Mouse (Mus musculus) liver, embryonic 14.5 days (tissue): Measurements from ENCODE around the gene Icam5. TPM values are rescaled to one million over a fixed set of nuclear protein-coding genes. Genes with fewer than 3 reads are reported as not detected.
"Not testable (repeated sequence)": the region's sequence is repeated elsewhere in the genome, so short reads cannot be mapped to it uniquely, and the experiment has no call there.

Experiments
- ATAC-seq: fragments of 200-750 bp; cut with Nextera tagmentation; 2 replicates; pipeline ENCODE4 v1.8.0; 2017; ENCODE audit warnings: moderate number of reproducible peaks, mild to moderate bottlenecking, moderate library complexity; ENCODE audit not compliant: insufficient read depth
- DNase-seq, 3 experiments: peaks; one replicate each; pipeline ENCODE4 v3.0.0-alpha.2; 2012 to 2013; ENCODE audit warnings: low read depth in 3 of 3, low spot score in 3 of 3
- H3K27ac ChIP-seq: fragments of 300-500 bp; sonication (generic); 2 replicates; pipeline ENCODE4 v1.5.1; 2014; ENCODE audit warnings: moderate library complexity, mild to moderate bottlenecking, control low read depth, inconsistent platforms
- H3K27me3 ChIP-seq: fragments of 300-500 bp; sonication (generic); 2 replicates; pipeline ENCODE4 v1.6.1; 2014; ENCODE audit warnings: mild to moderate bottlenecking, low read length, moderate library complexity; ENCODE audit not compliant: control insufficient read depth, insufficient read depth
- H3K36me3 ChIP-seq: fragments of 300-500 bp; sonication (generic); replicated peaks from 2 replicates; pipeline ENCODE4 v1.6.1; 2014; ENCODE audit warnings: low read depth; ENCODE audit not compliant: control insufficient read depth, insufficient read depth
- H3K4me1 ChIP-seq, 2 experiments: fragments of 200-500 bp in 1 of 2; fragments of 300-500 bp in 1 of 2; sonication (generic) in 1 of 2; replicated peaks; 2 replicates each; pipeline ENCODE4 v1.6.1; 2012 to 2014; ENCODE audit warnings: antibody characterized with exemption in 1 of 2, inconsistent platforms in 1 of 2, low read length in 1 of 2; ENCODE audit not compliant: control insufficient read depth in 2 of 2, insufficient read depth in 2 of 2
- H3K4me2 ChIP-seq: fragments of 300-500 bp; sonication (generic); 2 replicates; pipeline ENCODE4 v1.6.1; 2014; ENCODE audit warnings: low read depth, mild to moderate bottlenecking, control low read depth, moderate library complexity
- H3K4me3 ChIP-seq, 2 experiments: fragments of 200-500 bp in 1 of 2; fragments of 300-500 bp in 1 of 2; sonication (generic) in 1 of 2; 2 replicates each; pipeline ENCODE4 v1.5.1; 2012 to 2014; ENCODE audit warnings: low read depth in 2 of 2, low read length in 2 of 2, mild to moderate bottlenecking in 2 of 2, control low read depth in 1 of 2, inconsistent platforms in 1 of 2, moderate library complexity in 1 of 2; ENCODE audit not compliant: insufficient read depth in 1 of 2
- H3K9ac ChIP-seq: fragments of 300-500 bp; sonication (generic); replicated peaks from 2 replicates; pipeline ENCODE4 v1.6.1; 2014; ENCODE audit warnings: mild to moderate bottlenecking, control low read depth, moderate library complexity
- H3K9me3 ChIP-seq: fragments of 300-500 bp; sonication (generic); 2 replicates; pipeline ENCODE4 v1.6.1; 2016; ENCODE audit warnings: low read length, mixed read lengths; ENCODE audit not compliant: control insufficient read depth
- CTCF ChIP-seq: IDR thresholded peaks from 2 replicates; pipeline ENCODE4 v1.5.1; 2016; ENCODE audit warnings: antibody characterized with exemption, low read depth, control low read depth
- EP300 ChIP-seq: IDR thresholded peaks from 2 replicates; pipeline ENCODE4 v1.6.1; 2016; ENCODE audit warnings: antibody characterized with exemption, low read depth
- WGBS: fragments of 180-500 bp; shearing (Covaris S2); extraction: QIAGEN DNeasy Blood & Tissue Kit; methylation state at CpG from one replicate; pipeline ENCODE4 v1.1.7; 2014; ENCODE audit not compliant: insufficient replicate concordance; 5-methylcytosine and 5-hydroxymethylcytosine counted together
- polyA plus RNA-seq, 2 experiments: library from polyadenylated mRNA; depleted of rRNA in 1 of 2; stranded (reverse) in 1 of 2; unstranded in 1 of 2; fragments of >200 nt; fragmentation: Nextera tagmentation in 1 of 2; extraction: Ambion mirVana in 1 of 2; gene quantifications; 2 replicates each; pipeline versions ENCODE4 v1.2.1 to v1.2.3; 2012 to 2014

Icam5 gene
- polyA plus RNA-seq, 2 experiments: 0.28 to 0.87 TPM

- H3K9me3 ChIP-seq: no peaks in the 10 kb centered on the region
- WGBS: 19% methylated on average over 3 of the region's 3 CpGs
- TF ChIP-seq CTCF (no peak), EP300 (peak; percentile 34; the same call in 1 of the 2 replicates)
- no peak for DNase-seq
- H3K27me3 ChIP-seq: peaks cover 41% of the 10 kb centered on the region
- no peaks in the 10 kb centered on the region for H3K36me3 ChIP-seq
- peak overlapping the region; percentile 20; the same call in 1 of the 2 replicates for H3K27ac ChIP-seq
- H3K4me3 ChIP-seq: no peak overlapping the region
- no peak overlapping the region for H3K9ac ChIP-seq
- H3K4me1 ChIP-seq: peaks cover 12 to 15% of the 10 kb centered on the region in 2 experiments
- peak overlapping the region; percentile 30 for H3K4me2 ChIP-seq
- ATAC-seq: peak; percentile 73
Observed at GRCm38 (mm10) chr9:21039779-21040178, 7.9 kb downstream of the Icam5 start.

- DNase-seq (no peak), ATAC-seq (no peak)
- no peak overlapping the region for H3K9ac ChIP-seq
- no peak overlapping the region for H3K4me2 ChIP-seq
- H3K36me3 ChIP-seq: no peaks in the 10 kb centered on the region
- no peak overlapping the region for H3K4me3 ChIP-seq
- peaks cover 26% of the 10 kb centered on the region for H3K27me3 ChIP-seq
- no peaks in the 10 kb centered on the region for H3K9me3 ChIP-seq
- no peak overlapping the region for H3K27ac ChIP-seq
- WGBS: 26% methylated on average over 4 of the region's 4 CpGs
- peaks cover 12 to 15% of the 10 kb centered on the region in 2 experiments for H3K4me1 ChIP-seq
- TF ChIP-seq EP300 (no peak), CTCF (no peak)
Observed at GRCm38 (mm10) chr9:21041308-21041707, 9.4 kb downstream of the Icam5 start.

GRCm38 (mm10) chr9:21043563-21043962, 11.7 kb downstream of the Icam5 start:
- TF ChIP-seq CTCF (no peak), EP300 (no peak)
- H3K9me3 ChIP-seq: no peaks in the 10 kb centered on the region
- H3K4me2 ChIP-seq: no peak overlapping the region
- DNase-seq: no peak
- H3K27ac ChIP-seq: no peak overlapping the region
- no peak overlapping the region for H3K9ac ChIP-seq
- 49% methylated on average over 4 of the region's 4 CpGs for WGBS
- peaks cover 12 to 15% of the 10 kb centered on the region in 2 experiments for H3K4me1 ChIP-seq
- H3K27me3 ChIP-seq: peaks cover 3% of the 10 kb centered on the region
- no peak overlapping the region for H3K4me3 ChIP-seq
- no peaks in the 10 kb centered on the region for H3K36me3 ChIP-seq
- no peak for ATAC-seq

GRCm38 (mm10) chr9:21044785-21045184, 12.9 kb downstream of the Icam5 start:
- not testable (repeated sequence) for H3K4me3 ChIP-seq, H3K27me3 ChIP-seq, H3K27ac ChIP-seq, ATAC-seq, DNase-seq, H3K36me3 ChIP-seq, H3K4me2 ChIP-seq, H3K9me3 ChIP-seq, H3K9ac ChIP-seq, H3K4me1 ChIP-seq
- WGBS: 54% methylated on average over 1 of the region's 1 CpGs

- H3K36me3 ChIP-seq: no peaks in the 10 kb centered on the region
- H3K4me1 ChIP-seq: peaks cover 2 to 4% of the 10 kb centered on the region in 2 experiments; a peak in 3 of 4 replicates
- DNase-seq (no peak), ATAC-seq (no peak)
- no peak overlapping the region for H3K9ac ChIP-seq
- 57% methylated on average over 3 of the region's 3 CpGs for WGBS
- H3K9me3 ChIP-seq: no peaks in the 10 kb centered on the region
- H3K4me3 ChIP-seq: no peak overlapping the region
- H3K27ac ChIP-seq: no peak overlapping the region
- no peak overlapping the region for H3K4me2 ChIP-seq
- no peaks in the 10 kb centered on the region for H3K27me3 ChIP-seq
- no peak for TF ChIP-seq EP300
- no peak for TF ChIP-seq CTCF
Observed at GRCm38 (mm10) chr9:21045235-21045634, 13.4 kb downstream of the Icam5 start.
